ENCODE assay signal across 9 mouse cellular contexts in genomic region chr6:136468974-136469792, GRCm38 (mm10). TPM values are rescaled to one million over a fixed set of nuclear protein-coding genes. Genes with fewer than 3 reads are reported as not detected.
DNase-seq lines count a peak whose midpoint lies in the region; ATAC-seq and TF ChIP-seq lines count a peak whose summit lies in the region.
"Had no signal": no experiment of that assay in that cellular context is flagged by ENCODE, and none has a peak within 500 bp of the region (broad histone marks: within the 10 kb centered on the region; RNA-seq: fewer than 3 reads in every experiment).

No protein-coding gene starts in this region.

- ATAC-seq in cerebellum, adult (ENCODE audit: insufficient number of reproducible peaks, low FRiP score, low TSS enrichment), result no peak
- no peak; the same call in 1 of the 2 replicates for ATAC-seq in heart, postnatal 0 days (ENCODE audit: insufficient read depth, low read depth)
- peak; percentile 1 for ATAC-seq in liver, embryonic 11.5 days (replicated peaks; ENCODE audit: low FRiP score)
- ATAC-seq in stomach, postnatal 0 days (ENCODE audit: low FRiP score, low TSS enrichment), result no peak

- H3K36me3 ChIP-seq in heart, postnatal 0 days (replicated peaks; ENCODE audit: control insufficient read depth, insufficient read depth, low read length), result no peaks in the 10 kb centered on the region
- no peaks in the 10 kb centered on the region for H3K36me3 ChIP-seq in liver, embryonic 11.5 days (ENCODE audit: control insufficient read depth, insufficient read depth, low read length)
- H3K36me3 ChIP-seq in stomach, postnatal 0 days (ENCODE audit: control insufficient read depth, insufficient read depth, low read length), result no peaks in the 10 kb centered on the region

- peak in 1 of 2 experiments; percentile 23 for DNase-seq in cerebellum, adult 2 months
- DNase-seq in right cerebral cortex, postnatal 25 days, result peak; percentile 28
- DNase-seq in right cerebral cortex, adult 2 months (ENCODE audit: low spot score in 2 of 2), result no peak
- DNase-seq in heart, postnatal 0 days (ENCODE audit: low spot score), result no peak
- DNase-seq in liver, embryonic 11.5 days (ENCODE audit: low spot score), result no peak
- DNase-seq in stomach, postnatal 0 days (ENCODE audit: low spot score), result no peak
- no peak for DNase-seq in retina, postnatal 1 day

- no peak overlapping the region for H3K4me2 ChIP-seq in heart, postnatal 0 days (ENCODE audit: low read depth, low read length)
- peak overlapping the region; percentile 30 for H3K4me2 ChIP-seq in liver, embryonic 11.5 days
- no peak overlapping the region for H3K4me2 ChIP-seq in stomach, postnatal 0 days (replicated peaks; ENCODE audit: low read depth)

- no peak for TF ChIP-seq EP300 in heart, postnatal 0 days (IDR thresholded peaks at IDR 0.05; ENCODE audit: low read depth)
- TF ChIP-seq EP300 in stomach, postnatal 0 days (optimal IDR thresholded peaks at IDR 0.05), result no peak

- H3K9ac ChIP-seq in heart, postnatal 0 days (replicated peaks; ENCODE audit: low read depth, low read length), result no peak overlapping the region
- H3K9ac ChIP-seq in liver, embryonic 11.5 days (ENCODE audit: low read depth, low read length), result peak overlapping the region; percentile 31
- H3K9ac ChIP-seq in stomach, postnatal 0 days (ENCODE audit: low read length), result no peak overlapping the region

- WGBS in cerebellum, adult 2 months, result 34% methylated on average over 12 of the region's 12 CpGs
- 21% methylated on average over 12 of the region's 12 CpGs for WGBS in heart, postnatal 0 days
- 22% methylated on average over 12 of the region's 12 CpGs for WGBS in liver, embryonic 11.5 days
- 21% methylated on average over 12 of the region's 12 CpGs for WGBS in stomach, postnatal 0 days

- no peak for TF ChIP-seq CTCF in cerebellum, adult 2 months (IDR thresholded peaks at IDR 0.05; ENCODE audit: borderline replicate concordance, insufficient read depth, low read depth, low read length)
- TF ChIP-seq CTCF in heart, postnatal 0 days (IDR thresholded peaks at IDR 0.05; ENCODE audit: low read depth), result no peak
- TF ChIP-seq CTCF in stomach, postnatal 0 days (IDR thresholded peaks at IDR 0.05; ENCODE audit: low read depth), result no peak

- TF ChIP-seq POLR2A in cerebellum, adult 2 months (IDR thresholded peaks at IDR 0.05; ENCODE audit: borderline replicate concordance, insufficient read depth, low read length), result no peak

- H3K27me3 ChIP-seq in cerebellum, adult 2 months (ENCODE audit: control insufficient read depth, insufficient read depth, low read length), result no peaks in the 10 kb centered on the region
- H3K27me3 ChIP-seq in heart, postnatal 0 days (ENCODE audit: control insufficient read depth, insufficient read depth, low read length), result no peaks in the 10 kb centered on the region
- H3K27me3 ChIP-seq in liver, embryonic 11.5 days (replicated peaks; ENCODE audit: control insufficient read depth, insufficient read depth, low read length), result no peaks in the 10 kb centered on the region
- H3K27me3 ChIP-seq in stomach, postnatal 0 days (ENCODE audit: control insufficient read depth, insufficient read depth, low read length), result no peaks in the 10 kb centered on the region

- peak overlapping the region; percentile 65 for H3K27ac ChIP-seq in cerebellum, adult 2 months (ENCODE audit: insufficient read depth, low read length)
- H3K27ac ChIP-seq in heart, postnatal 0 days (ENCODE audit: low read depth), result peak overlapping the region; percentile 96
- H3K27ac ChIP-seq in liver, embryonic 11.5 days (ENCODE audit: low read depth, low read length), result peak overlapping the region; percentile 98
- peak overlapping the region; percentile 96 for H3K27ac ChIP-seq in stomach, postnatal 0 days (replicated peaks)

- no peaks in the 10 kb centered on the region for H3K9me3 ChIP-seq in heart, postnatal 0 days (replicated peaks; ENCODE audit: control insufficient read depth, low read length)
- no peaks in the 10 kb centered on the region for H3K9me3 ChIP-seq in liver, embryonic 11.5 days (ENCODE audit: control insufficient read depth, low read length)
- no peaks in the 10 kb centered on the region for H3K9me3 ChIP-seq in stomach, postnatal 0 days (ENCODE audit: control insufficient read depth, low read length)

- no peak overlapping the region for H3K4me3 ChIP-seq in cerebellum, adult 2 months (replicated peaks; ENCODE audit: insufficient read depth, low read depth, low read length)
- no peak overlapping the region for H3K4me3 ChIP-seq in heart, postnatal 0 days (ENCODE audit: low read depth, low read length)
- H3K4me3 ChIP-seq in liver, embryonic 11.5 days (ENCODE audit: low read depth, low read length), result no peak overlapping the region
- no peak overlapping the region for H3K4me3 ChIP-seq in stomach, postnatal 0 days (ENCODE audit: low read depth, low read length)

- H3K4me1 ChIP-seq in cerebellum, adult 2 months (ENCODE audit: control insufficient read depth, insufficient read depth, low read length), result peaks cover 13% of the 10 kb centered on the region
- H3K4me1 ChIP-seq in heart, postnatal 0 days (ENCODE audit: control insufficient read depth, insufficient read depth), result peaks cover 24% of the 10 kb centered on the region
- peaks cover 63% of the 10 kb centered on the region for H3K4me1 ChIP-seq in liver, embryonic 11.5 days (replicated peaks; ENCODE audit: control insufficient read depth, insufficient read depth, low read length)
- peaks cover 4% of the 10 kb centered on the region; the same call in 1 of the 2 replicates for H3K4me1 ChIP-seq in stomach, postnatal 0 days (replicated peaks; ENCODE audit: control insufficient read depth, insufficient read depth)

RNA-seq across cellular contexts. Expression of gene Atf7ip, which starts 36.8 kb away (rescaled TPM):
- polyA plus RNA-seq in cerebellum, adult 2 months (2012; rRNA removed), result 70.5 and 83.0 TPM in 2 replicates
- total RNA-seq in heart, postnatal 0 days (2014; rRNA removed; ENCODE audit: low replicate concordance), result 43.3 and 54.5 TPM in 2 replicates
- 16.5 and 19.2 TPM in 2 replicates for polyA plus RNA-seq in heart, postnatal 0 days (2015; fragmentation: Nextera tagmentation; extraction: Ambion mirVana)
- polyA plus RNA-seq in liver, embryonic 11.5 days (2014; fragmentation: Nextera tagmentation; extraction: Ambion mirVana), result 31.2 and 32.9 TPM in 2 replicates
- polyA plus RNA-seq in stomach, postnatal 0 days (2015; fragmentation: Nextera tagmentation; extraction: Ambion mirVana), result 8.4 and 9.5 TPM in 2 replicates

RNA-seq across cellular contexts. Expression of gene E330021D16Rik, which starts 53.8 kb away (rescaled TPM):
- not detected in 2 replicates for polyA plus RNA-seq in cerebellum, adult 2 months (2012; rRNA removed)
- not detected in 2 replicates for total RNA-seq in heart, postnatal 0 days (2014; rRNA removed; ENCODE audit: low replicate concordance)
- polyA plus RNA-seq in heart, postnatal 0 days (2015; fragmentation: Nextera tagmentation; extraction: Ambion mirVana), result not detected in 2 replicates
- polyA plus RNA-seq in liver, embryonic 11.5 days (2014; fragmentation: Nextera tagmentation; extraction: Ambion mirVana), result not detected in 2 replicates
- polyA plus RNA-seq in stomach, postnatal 0 days (2015; fragmentation: Nextera tagmentation; extraction: Ambion mirVana), result 0.05 TPM in 1 of 2 replicates, not detected in the other
- total RNA-seq: hematopoietic stem cell, adult 5-6 weeks had no signal
